Mouse (Mus musculus): ENCODE results near the gene Lin7b. TPM values are rescaled to one million over a fixed set of nuclear protein-coding genes. Genes with fewer than 3 reads are reported as not detected.

The Lin7b gene
- total RNA-seq, 2 experiments from 2014 or later = 138 to 146 TPM

GRCm38 (mm10) chr7:45335056-45335455 lies 35.3 kb downstream of the Lin7b start, which contains the start of gene Hrc:
Gene Hrc (plus strand): TSS chr7:45335290.
- no peak for DNase-seq (ENCODE audit: low spot score in 2 of 2)
- H3K27ac ChIP-seq = no peak within 1 kb of the TSS
- TF ChIP-seq CTCF (conservative IDR thresholded peaks at IDR 0.05) = no peak
- no peak within 1 kb of the TSS; the same call in 1 of the 2 replicates for H3K4me3 ChIP-seq

GRCm38 (mm10) chr7:45334605-45335004 lies 35.8 kb downstream of the Lin7b start:
- DNase-seq (ENCODE audit: low spot score in 2 of 2) = no peak
- H3K27ac ChIP-seq = no peak overlapping the region
- no peak overlapping the region for H3K4me3 ChIP-seq
- TF ChIP-seq CTCF (conservative IDR thresholded peaks at IDR 0.05) = no peak

GRCm38 (mm10) chr7:45333431-45333982 lies 36.9 kb downstream of the Lin7b start, which contains the start of gene Trpm4:
Gene Trpm4 (minus strand): TSS chr7:45333780.
- no peak for TF ChIP-seq CTCF (conservative IDR thresholded peaks at IDR 0.05)
- peak within 1 kb of the TSS; percentile 77 for H3K4me3 ChIP-seq
- peak within 1 kb of the TSS; percentile 73 for H3K27ac ChIP-seq
- peak in 1 of 2 experiments; percentile 74 for DNase-seq (ENCODE audit: low spot score in 2 of 2)

- DNase-seq (ENCODE audit: low spot score in 2 of 2) = no peak
Measured at GRCm38 (mm10) chr7:45332685-45333425, 37.5 kb downstream of the Lin7b start.

GRCm38 (mm10) chr7:45331502-45331901 lies 38.9 kb downstream of the Lin7b start:
- TF ChIP-seq CTCF (conservative IDR thresholded peaks at IDR 0.05) = peak; percentile 38
- no peak overlapping the region for H3K4me3 ChIP-seq
- H3K27ac ChIP-seq = no peak overlapping the region
- DNase-seq (ENCODE audit: low spot score in 2 of 2) = no peak

More at GRCm38 (mm10) chr7:45332685-45333425, 37.5 kb downstream of the Lin7b start:
- H3K4me3 ChIP-seq = peak overlapping the region; percentile 77
- H3K27ac ChIP-seq = peak overlapping the region; percentile 73
- no peak for TF ChIP-seq CTCF (conservative IDR thresholded peaks at IDR 0.05)

- TF ChIP-seq CTCF (conservative IDR thresholded peaks at IDR 0.05) = no peak
- H3K27ac ChIP-seq = no peak overlapping the region
- H3K4me3 ChIP-seq = no peak overlapping the region
- no peak for DNase-seq (ENCODE audit: low spot score in 2 of 2)
Measured at GRCm38 (mm10) chr7:45328841-45329475, 41.4 kb downstream of the Lin7b start.

- no peak overlapping the region for H3K4me3 ChIP-seq
- no peak for DNase-seq (ENCODE audit: low spot score in 2 of 2)
- no peak overlapping the region for H3K27ac ChIP-seq
- TF ChIP-seq CTCF (conservative IDR thresholded peaks at IDR 0.05) = peak; percentile 31; the same call in 1 of the 2 replicates
Measured at GRCm38 (mm10) chr7:45325800-45326199, 44.6 kb downstream of the Lin7b start.

- no peak for DNase-seq (ENCODE audit: low spot score in 2 of 2)
- H3K27ac ChIP-seq = no peak overlapping the region
- no peak overlapping the region for H3K4me3 ChIP-seq
- TF ChIP-seq CTCF (conservative IDR thresholded peaks at IDR 0.05) = no peak
Measured at GRCm38 (mm10) chr7:45323069-45323468, 47.3 kb downstream of the Lin7b start.

GRCm38 (mm10) chr7:45322245-45322644 lies 48.1 kb downstream of the Lin7b start:
- Histone ChIP-seq H3K27ac (no peak overlapping the region), H3K4me3 (no peak overlapping the region)
- no peak for DNase-seq (ENCODE audit: low spot score in 2 of 2)
- TF ChIP-seq CTCF (conservative IDR thresholded peaks at IDR 0.05) = no peak

Other genes with a start within 250 kb of the Lin7b start
- 100 to 1,000 TPM; 436 to 442 TPM for gene Rps11, start 246.1 kb downstream of the Lin7b start, total RNA-seq (2021)
- 100 to 1,000 TPM; 808 to 856 TPM for gene Rpl13a, start 241.8 kb downstream of the Lin7b start, total RNA-seq (2021)
- not detected for gene Gm45713, start 234.4 kb downstream of the Lin7b start, total RNA-seq (2021)
- gene Flt3l, start 234.2 kb downstream of the Lin7b start, total RNA-seq (2021) = 1 to 10 TPM; 9.4 TPM
- gene Pih1d1, start 216.3 kb downstream of the Lin7b start, total RNA-seq (2021) = 10 to 100 TPM; 43.0 to 46.1 TPM
- 10 to 100 TPM; 13.2 to 13.3 TPM for gene Aldh16a1, start 216.0 kb downstream of the Lin7b start, total RNA-seq (2021)
- 1,000 to 10,000 TPM; 1,342 to 1,423 TPM for gene Slc17a7, start 206.6 kb downstream of the Lin7b start, total RNA-seq (2021)
- under 1 TPM in 1 of 2 experiments, not detected in 1; 0.20 TPM for gene Gfy, start 191.0 kb downstream of the Lin7b start, total RNA-seq (2021)
- not detected for gene Pth2, start 189.6 kb downstream of the Lin7b start, total RNA-seq (2021)
- gene Ccdc155, start 165.7 kb downstream of the Lin7b start, total RNA-seq (2021) = 1 to 10 TPM; 3.5 to 3.9 TPM
- 1 to 10 TPM; 1.6 TPM for gene Dkkl1, start 158.4 kb downstream of the Lin7b start, total RNA-seq (2021)
- 1 to 10 TPM; 4.3 to 5.7 TPM for gene Tead2, start 154.8 kb downstream of the Lin7b start, total RNA-seq (2021)
- gene Cd37, start 131.5 kb downstream of the Lin7b start, total RNA-seq (2021) = 1 to 10 TPM; 3.7 to 5.5 TPM
- 1 to 10 TPM; 1.7 to 2.8 TPM for gene Slc6a16, start 129.5 kb downstream of the Lin7b start, total RNA-seq (2021)
- gene Slc6a21, start 93.1 kb downstream of the Lin7b start, total RNA-seq (2021) = not detected
- gene Trpm4, start 36.8 kb downstream of the Lin7b start, total RNA-seq (2021) = 10 to 100 TPM; 12.8 to 16.5 TPM
- gene Hrc, start 35.3 kb downstream of the Lin7b start, total RNA-seq (2021) = under 1 TPM; 0.22 to 0.33 TPM
- 100 to 1,000 TPM; 133 to 138 TPM for gene Ppfia3, start 3.6 kb downstream of the Lin7b start, total RNA-seq (2021)
- 100 to 1,000 TPM; 456 to 514 TPM for gene Snrnp70, start 25.2 kb upstream of the Lin7b start, total RNA-seq (2021)
- not detected for gene Kcna7, start 35.1 kb upstream of the Lin7b start, total RNA-seq (2021)
- not detected for gene Ntf5, start 43.1 kb upstream of the Lin7b start, total RNA-seq (2021)
- not detected for gene Lhb, start 50.2 kb upstream of the Lin7b start, total RNA-seq (2021)
- 10 to 100 TPM; 16.1 to 20.3 TPM for gene Gys1, start 64.3 kb upstream of the Lin7b start, total RNA-seq (2021)
- gene Ruvbl2, start 67.5 kb upstream of the Lin7b start, total RNA-seq (2021) = 10 to 100 TPM; 35.0 to 37.2 TPM
- gene Ftl1, start 89.3 kb upstream of the Lin7b start, total RNA-seq (2021) = 100 to 1,000 TPM; 186 to 204 TPM
- 10 to 100 TPM; 73.2 to 77.6 TPM for gene Bax, start 96.3 kb upstream of the Lin7b start, total RNA-seq (2021)
- gene Tulp2, start 111.3 kb upstream of the Lin7b start, total RNA-seq (2021) = not detected
- gene Gm45808, start 116.2 kb upstream of the Lin7b start, total RNA-seq (2021) = 1 to 10 TPM; 2.1 to 3.1 TPM
- gene Dhdh, start 118.2 kb upstream of the Lin7b start, total RNA-seq (2021) = 1 to 10 TPM; 4.3 to 4.4 TPM
- 10 to 100 TPM; 97.6 to 98.2 TPM for gene Nucb1, start 139.8 kb upstream of the Lin7b start, total RNA-seq (2021)
- 10 to 100 TPM; 19.0 to 25.8 TPM for gene Ppp1r15a, start 155.7 kb upstream of the Lin7b start, total RNA-seq (2021)
- under 1 TPM; 0.52 to 0.79 TPM for gene Plekha4, start 155.7 kb upstream of the Lin7b start, total RNA-seq (2021)
- gene Hsd17b14, start 184.3 kb upstream of the Lin7b start, total RNA-seq (2021) = not detected
- 10 to 100 TPM; 20.6 to 28.2 TPM for gene Bcat2, start 199.6 kb upstream of the Lin7b start, total RNA-seq (2021)
- not detected for gene Fgf21, start 244.9 kb upstream of the Lin7b start, total RNA-seq (2021)
- gene Fut1, start 246.7 kb upstream of the Lin7b start, total RNA-seq (2021) = not detected